Mouse (Mus musculus): ENCODE results near the gene Rcsd1. TPM values are rescaled to one million over a fixed set of nuclear protein-coding genes. Genes with fewer than 3 reads are reported as not detected.

Gene Rcsd1
- polyA plus RNA-seq, 1 experiment, result 0.04 TPM

GRCm38 (mm10) chr1:165625058-165625457 is 84.5 kb downstream of the Rcsd1 start:
- H3ac ChIP-seq (ENCODE audit: control insufficient read depth, insufficient read length), result no peak overlapping the region
- no peak overlapping the region for H3K4me2 ChIP-seq (ENCODE audit: low read depth)
- TF ChIP-seq USF1 (IDR thresholded peaks at IDR 0.05; ENCODE audit: low read depth) (no peak), POLR2A (IDR thresholded peaks at IDR 0.05; ENCODE audit: insufficient read length, low read depth) (no peak), MAX (IDR thresholded peaks at IDR 0.05; ENCODE audit: low read depth) (no peak), TCF3 (IDR thresholded peaks at IDR 0.05; ENCODE audit: insufficient read length, low read depth) (no peak), SRF (IDR thresholded peaks at IDR 0.05; ENCODE audit: control insufficient read depth, insufficient read length, low read depth) (no peak), E2F4 (IDR thresholded peaks at IDR 0.05; ENCODE audit: insufficient read depth) (no peak), POLR2AphosphoS2 (IDR thresholded peaks at IDR 0.05; ENCODE audit: insufficient read length, low read depth) (no peak), MYOG (IDR thresholded peaks at IDR 0.05; ENCODE audit: control insufficient read depth in 1 of 3, insufficient read depth in 1 of 3, insufficient read length in 2 of 3, low read depth in 2 of 3) (no peak), REST (IDR thresholded peaks at IDR 0.05; ENCODE audit: insufficient read depth, insufficient read length) (no peak), CEBPB (IDR thresholded peaks at IDR 0.05; ENCODE audit: insufficient read depth, poor library complexity, severe bottlenecking) (no peak)
- H3K4me3 ChIP-seq, result no peak overlapping the region
- H3K79me2 ChIP-seq (ENCODE audit: control insufficient read depth, insufficient read depth), result peaks cover 4% of the 10 kb centered on the region
- no peaks in the 10 kb centered on the region for H3K27me3 ChIP-seq (ENCODE audit: control insufficient read depth, insufficient read depth, insufficient read length)
- H3K36me3 ChIP-seq (ENCODE audit: control insufficient read depth, insufficient read depth), result no peaks in the 10 kb centered on the region

DNA sequence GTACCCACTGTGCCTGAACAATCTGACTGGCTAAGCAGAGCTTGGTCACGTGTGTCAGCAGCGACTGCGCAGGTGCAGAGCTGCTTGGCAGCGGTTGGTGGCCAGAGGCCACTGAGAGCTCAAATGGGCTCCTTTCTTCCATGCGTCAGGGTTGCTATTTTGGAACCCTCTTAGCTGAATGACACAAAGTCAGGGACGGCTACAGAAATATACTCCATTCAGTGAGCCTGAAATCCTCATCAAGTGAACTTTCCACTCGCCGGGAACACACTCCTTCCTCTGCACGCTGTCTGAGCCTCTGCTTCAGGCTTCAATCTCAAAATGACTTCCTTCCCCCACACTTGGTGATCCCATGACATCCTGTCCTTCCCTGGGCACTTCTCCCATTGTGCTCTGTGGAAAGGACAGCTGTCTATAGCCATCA is 91.3 kb downstream of the Rcsd1 start:
- H3K4me2 ChIP-seq (ENCODE audit: low read depth), result no peak overlapping the region
- no peaks in the 10 kb centered on the region for H3K36me3 ChIP-seq (ENCODE audit: control insufficient read depth, insufficient read depth)
- H3K79me2 ChIP-seq (ENCODE audit: control insufficient read depth, insufficient read depth), result no peaks in the 10 kb centered on the region
- no peak overlapping the region for H3K4me3 ChIP-seq
- TF ChIP-seq USF1 (IDR thresholded peaks at IDR 0.05; ENCODE audit: low read depth) (no peak), POLR2A (IDR thresholded peaks at IDR 0.05; ENCODE audit: insufficient read length, low read depth) (no peak), E2F4 (IDR thresholded peaks at IDR 0.05; ENCODE audit: insufficient read depth) (no peak), TCF12 (IDR thresholded peaks at IDR 0.05; ENCODE audit: insufficient read depth, poor library complexity, severe bottlenecking) (no peak), POLR2AphosphoS2 (IDR thresholded peaks at IDR 0.05; ENCODE audit: insufficient read length, low read depth) (no peak), MYOG (IDR thresholded peaks at IDR 0.05; ENCODE audit: control insufficient read depth in 1 of 3, insufficient read depth in 1 of 3, insufficient read length in 2 of 3, low read depth in 2 of 3) (no peak), REST (IDR thresholded peaks at IDR 0.05; ENCODE audit: insufficient read depth, insufficient read length) (no peak), MYOD1 (IDR thresholded peaks at IDR 0.05; ENCODE audit: control insufficient read depth in 1 of 3, insufficient read length in 2 of 3, low read depth in 2 of 3) (no peak), CEBPB (IDR thresholded peaks at IDR 0.05; ENCODE audit: insufficient read depth, poor library complexity, severe bottlenecking) (no peak)
- H3ac ChIP-seq (ENCODE audit: control insufficient read depth, insufficient read length), result no peak overlapping the region
- no peaks in the 10 kb centered on the region for H3K27me3 ChIP-seq (ENCODE audit: control insufficient read depth, insufficient read depth, insufficient read length)

GRCm38 (mm10) chr1:165617166-165617891 is 92.2 kb downstream of the Rcsd1 start:
- H3ac ChIP-seq (ENCODE audit: control insufficient read depth, insufficient read length), result no peak overlapping the region
- H3K27me3 ChIP-seq (ENCODE audit: control insufficient read depth, insufficient read depth, insufficient read length), result no peaks in the 10 kb centered on the region
- H3K4me2 ChIP-seq (ENCODE audit: low read depth), result no peak overlapping the region
- H3K4me3 ChIP-seq, result no peak overlapping the region
- H3K36me3 ChIP-seq (ENCODE audit: control insufficient read depth, insufficient read depth), result no peaks in the 10 kb centered on the region
- TF ChIP-seq POLR2AphosphoS2 (IDR thresholded peaks at IDR 0.05; ENCODE audit: insufficient read length, low read depth), result no peak
- H3K79me2 ChIP-seq (ENCODE audit: control insufficient read depth, insufficient read depth), result no peaks in the 10 kb centered on the region

DNA sequence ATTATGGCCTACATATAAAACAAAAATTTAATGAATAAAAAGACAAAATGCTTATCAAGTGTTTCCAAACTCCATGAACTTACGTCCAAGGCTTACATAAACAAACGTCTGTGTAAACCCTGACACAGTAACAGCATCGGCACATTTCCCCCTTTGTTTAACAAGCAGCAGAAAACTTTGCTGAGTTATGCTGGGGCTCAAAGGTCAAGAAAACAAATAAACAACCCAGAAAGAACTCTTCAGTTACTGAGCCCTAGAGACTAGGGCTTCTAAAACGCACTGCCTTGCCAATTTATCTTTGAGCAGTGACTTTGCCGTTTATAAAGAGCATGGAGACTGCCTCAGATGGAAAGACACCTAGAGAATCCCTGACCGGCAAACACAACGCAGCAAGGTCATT is 92.9 kb downstream of the Rcsd1 start:
- Histone ChIP-seq H3K4me3 (no peak overlapping the region), H3K27me3 (ENCODE audit: control insufficient read depth, insufficient read depth, insufficient read length) (no peaks in the 10 kb centered on the region)

GRCm38 (mm10) chr1:165614793-165615192 is 94.8 kb downstream of the Rcsd1 start:
- H3K36me3 ChIP-seq (ENCODE audit: control insufficient read depth, insufficient read depth), result no peaks in the 10 kb centered on the region
- H3K27me3 ChIP-seq (ENCODE audit: control insufficient read depth, insufficient read depth, insufficient read length), result no peaks in the 10 kb centered on the region
- H3K4me3 ChIP-seq, result no peak overlapping the region
- H3K4me2 ChIP-seq (ENCODE audit: low read depth), result no peak overlapping the region
- H3ac ChIP-seq (ENCODE audit: control insufficient read depth, insufficient read length), result no peak overlapping the region
- H3K79me2 ChIP-seq (ENCODE audit: control insufficient read depth, insufficient read depth), result no peaks in the 10 kb centered on the region
- TF ChIP-seq MYOG (IDR thresholded peaks at IDR 0.05; ENCODE audit: control insufficient read depth in 1 of 3, insufficient read depth in 1 of 3, insufficient read length in 2 of 3, low read depth in 2 of 3) (no peak), POLR2AphosphoS2 (IDR thresholded peaks at IDR 0.05; ENCODE audit: insufficient read length, low read depth) (no peak), MAX (IDR thresholded peaks at IDR 0.05; ENCODE audit: low read depth) (no peak), TCF12 (IDR thresholded peaks at IDR 0.05; ENCODE audit: insufficient read depth, poor library complexity, severe bottlenecking) (no peak)

More for the DNA sequence above, 92.9 kb downstream of the Rcsd1 start:
- TF ChIP-seq USF1 (IDR thresholded peaks at IDR 0.05; ENCODE audit: low read depth), result no peak
- TF ChIP-seq TCF3 (IDR thresholded peaks at IDR 0.05; ENCODE audit: insufficient read length, low read depth), result no peak
- no peak for TF ChIP-seq POLR2AphosphoS2 (IDR thresholded peaks at IDR 0.05; ENCODE audit: insufficient read length, low read depth)
- no peak for TF ChIP-seq E2F4 (IDR thresholded peaks at IDR 0.05; ENCODE audit: insufficient read depth)
- no peak for TF ChIP-seq MYOG (IDR thresholded peaks at IDR 0.05; ENCODE audit: control insufficient read depth in 1 of 3, insufficient read depth in 1 of 3, insufficient read length in 2 of 3, low read depth in 2 of 3)
- no peak for TF ChIP-seq CEBPB (IDR thresholded peaks at IDR 0.05; ENCODE audit: insufficient read depth, poor library complexity, severe bottlenecking)
- TF ChIP-seq MYOD1 (IDR thresholded peaks at IDR 0.05; ENCODE audit: control insufficient read depth in 1 of 3, insufficient read length in 2 of 3, low read depth in 2 of 3), result no peak
- TF ChIP-seq POLR2A (IDR thresholded peaks at IDR 0.05; ENCODE audit: insufficient read length, low read depth), result no peak
- no peak for TF ChIP-seq TCF12 (IDR thresholded peaks at IDR 0.05; ENCODE audit: insufficient read depth, poor library complexity, severe bottlenecking)
- no peak for TF ChIP-seq SRF (IDR thresholded peaks at IDR 0.05; ENCODE audit: control insufficient read depth, insufficient read length, low read depth)
- no peak for TF ChIP-seq MAX (IDR thresholded peaks at IDR 0.05; ENCODE audit: low read depth)
- TF ChIP-seq REST (IDR thresholded peaks at IDR 0.05; ENCODE audit: insufficient read depth, insufficient read length), result no peak
- Histone ChIP-seq H3K79me2 (ENCODE audit: control insufficient read depth, insufficient read depth) (no peaks in the 10 kb centered on the region), H3ac (ENCODE audit: control insufficient read depth, insufficient read length) (no peak overlapping the region), H3K36me3 (ENCODE audit: control insufficient read depth, insufficient read depth) (no peaks in the 10 kb centered on the region), H3K4me2 (ENCODE audit: low read depth) (no peak overlapping the region)

Data from myocyte (in vitro differentiated cells).